Mouse (Mus musculus) testis, adult 2 months (tissue): ENCODE results near the gene Mtcl1. TPM values are rescaled to one million over a fixed set of nuclear protein-coding genes. Genes with fewer than 3 reads are reported as not detected.
"Not testable (repeated sequence)": the region's sequence is repeated elsewhere in the genome, so short reads cannot be mapped to it uniquely, and the experiment has no call there.

Source experiments
- H3K27ac ChIP-seq: fragments of 200-500 bp; 2 replicates; pipeline ENCODE4 v1.5.1; 2012; ENCODE audit warnings: low read depth, low read length; ENCODE audit not compliant: control insufficient read depth, insufficient read depth
- H3K27me3 ChIP-seq: fragments of 200-500 bp; 2 replicates; pipeline ENCODE4 v1.6.1; 2012; ENCODE audit warnings: mild to moderate bottlenecking, low read length, moderate library complexity; ENCODE audit not compliant: control insufficient read depth, insufficient read depth
- H3K36me3 ChIP-seq: fragments of 200-500 bp; 2 replicates; pipeline ENCODE4 v1.6.1; 2012; ENCODE audit warnings: mild to moderate bottlenecking, low read length; ENCODE audit not compliant: control insufficient read depth, insufficient read depth
- H3K4me1 ChIP-seq: fragments of 200-500 bp; 2 replicates; pipeline ENCODE4 v1.6.1; 2012; ENCODE audit warnings: low read length; ENCODE audit not compliant: control insufficient read depth, insufficient read depth
- H3K4me3 ChIP-seq: fragments of 200-500 bp; 2 replicates; pipeline ENCODE4 v1.5.1; 2012; ENCODE audit warnings: low read depth, mild to moderate bottlenecking, low read length, moderate library complexity, mixed read lengths; ENCODE audit not compliant: control insufficient read depth
- CTCF ChIP-seq: fragments of 200-500 bp; IDR thresholded peaks from 2 replicates; pipeline ENCODE4 v1.5.1; 2012; ENCODE audit warnings: low read depth, mild to moderate bottlenecking, inconsistent platforms, low read length, moderate library complexity; ENCODE audit not compliant: control insufficient read depth, insufficient read depth, insufficient replicate concordance
- POLR2A ChIP-seq: fragments of 200-500 bp; IDR thresholded peaks from 2 replicates; pipeline ENCODE4 v1.6.1; 2012; ENCODE audit warnings: low read depth, mild to moderate bottlenecking, inconsistent platforms, low read length, moderate library complexity; ENCODE audit not compliant: control insufficient read depth
- polyA plus RNA-seq: library from polyadenylated mRNA; depleted of rRNA; stranded (reverse); fragments of >200 nt; gene quantifications from 2 replicates; pipeline ENCODE4 v1.2.3, GENCODE M21; 2012

Gene Mtcl1
- polyA plus RNA-seq, 1 experiment = 6.8 TPM

- H3K36me3 ChIP-seq = no peaks in the 10 kb centered on the region
- H3K27ac ChIP-seq = no peak overlapping the region
- TF ChIP-seq CTCF (no peak), POLR2A (no peak)
- H3K4me3 ChIP-seq = no peak overlapping the region
- no peaks in the 10 kb centered on the region for H3K27me3 ChIP-seq
- H3K4me1 ChIP-seq = no peaks in the 10 kb centered on the region
Observed at GRCm38 (mm10) chr17:66436811-66437210, 12.7 kb downstream of the Mtcl1 start.

GRCm38 (mm10) chr17:66435982-66436381 is 13.6 kb downstream of the Mtcl1 start:
- H3K27me3 ChIP-seq = no peaks in the 10 kb centered on the region
- no peak overlapping the region for H3K27ac ChIP-seq
- no peaks in the 10 kb centered on the region for H3K4me1 ChIP-seq
- TF ChIP-seq POLR2A (no peak), CTCF (no peak)
- H3K36me3 ChIP-seq = no peaks in the 10 kb centered on the region
- no peak overlapping the region for H3K4me3 ChIP-seq

GRCm38 (mm10) chr17:66435007-66435406 is 14.5 kb downstream of the Mtcl1 start:
- no peaks in the 10 kb centered on the region for H3K36me3 ChIP-seq
- H3K4me3 ChIP-seq = no peak overlapping the region
- no peak for TF ChIP-seq CTCF
- TF ChIP-seq POLR2A = no peak
- no peak overlapping the region for H3K27ac ChIP-seq
- H3K4me1 ChIP-seq = no peaks in the 10 kb centered on the region
- no peaks in the 10 kb centered on the region for H3K27me3 ChIP-seq

GRCm38 (mm10) chr17:66434566-66434965 is 15.0 kb downstream of the Mtcl1 start:
- no peaks in the 10 kb centered on the region for H3K36me3 ChIP-seq
- no peak for TF ChIP-seq POLR2A
- no peak for TF ChIP-seq CTCF
- H3K4me1 ChIP-seq = no peaks in the 10 kb centered on the region
- H3K4me3 ChIP-seq = no peak overlapping the region
- no peaks in the 10 kb centered on the region for H3K27me3 ChIP-seq
- no peak overlapping the region for H3K27ac ChIP-seq

- H3K27me3 ChIP-seq, H3K4me1 ChIP-seq, H3K27ac ChIP-seq, H3K4me3 ChIP-seq, H3K36me3 ChIP-seq: not testable (repeated sequence)
Observed at GRCm38 (mm10) chr17:66424601-66425000, 24.9 kb downstream of the Mtcl1 start.

- no peaks in the 10 kb centered on the region for H3K4me1 ChIP-seq
- H3K27me3 ChIP-seq = no peaks in the 10 kb centered on the region
- no peak overlapping the region for H3K27ac ChIP-seq
- TF ChIP-seq CTCF (no peak), POLR2A (no peak)
- H3K4me3 ChIP-seq = no peak overlapping the region
- H3K36me3 ChIP-seq = no peaks in the 10 kb centered on the region
Observed at GRCm38 (mm10) chr17:66419421-66419820, 30.1 kb downstream of the Mtcl1 start.

GRCm38 (mm10) chr17:66417748-66418147 is 31.8 kb downstream of the Mtcl1 start:
- Histone ChIP-seq H3K27ac (no peak overlapping the region), H3K4me3 (no peak overlapping the region), H3K4me1 (no peaks in the 10 kb centered on the region), H3K36me3 (no peaks in the 10 kb centered on the region), H3K27me3 (no peaks in the 10 kb centered on the region)
- no peak for TF ChIP-seq CTCF
- no peak for TF ChIP-seq POLR2A

- Histone ChIP-seq H3K27me3 (no peaks in the 10 kb centered on the region), H3K4me3 (no peak overlapping the region), H3K4me1 (no peaks in the 10 kb centered on the region), H3K27ac (no peak overlapping the region), H3K36me3 (no peaks in the 10 kb centered on the region)
- TF ChIP-seq POLR2A = no peak
- TF ChIP-seq CTCF = no peak
Observed at GRCm38 (mm10) chr17:66417329-66417728, 32.2 kb downstream of the Mtcl1 start.
